Mouse (Mus musculus) kidney, embryonic 14.5 days (tissue): ENCODE measurements around the gene Tlx3. TPM values are rescaled to one million over a fixed set of nuclear protein-coding genes. Genes with fewer than 3 reads are reported as not detected.

ENCODE experiments used
- polyA plus RNA-seq: library from polyadenylated mRNA; unstranded; fragments of >200 nt; fragmentation: Nextera tagmentation; extraction: Ambion mirVana; gene quantifications from 2 replicates; pipeline ENCODE4 v1.2.1, GENCODE M21; 2014

Gene Tlx3
- polyA plus RNA-seq, 1 experiment from 2014 or later = not detected

Other genes starting within 250 kb of the Tlx3 start
- 3.0 and 4.0 TPM in 2 replicates for gene Fgf18, start 56.2 kb downstream of the Tlx3 start, polyA plus RNA-seq
- 1,562 and 1,907 TPM in 2 replicates for gene Npm1, start 40.4 kb downstream of the Tlx3 start, polyA plus RNA-seq
- not detected in 2 replicates for gene Gm12117, start 73.1 kb upstream of the Tlx3 start, polyA plus RNA-seq